In the genomic region with DNA sequence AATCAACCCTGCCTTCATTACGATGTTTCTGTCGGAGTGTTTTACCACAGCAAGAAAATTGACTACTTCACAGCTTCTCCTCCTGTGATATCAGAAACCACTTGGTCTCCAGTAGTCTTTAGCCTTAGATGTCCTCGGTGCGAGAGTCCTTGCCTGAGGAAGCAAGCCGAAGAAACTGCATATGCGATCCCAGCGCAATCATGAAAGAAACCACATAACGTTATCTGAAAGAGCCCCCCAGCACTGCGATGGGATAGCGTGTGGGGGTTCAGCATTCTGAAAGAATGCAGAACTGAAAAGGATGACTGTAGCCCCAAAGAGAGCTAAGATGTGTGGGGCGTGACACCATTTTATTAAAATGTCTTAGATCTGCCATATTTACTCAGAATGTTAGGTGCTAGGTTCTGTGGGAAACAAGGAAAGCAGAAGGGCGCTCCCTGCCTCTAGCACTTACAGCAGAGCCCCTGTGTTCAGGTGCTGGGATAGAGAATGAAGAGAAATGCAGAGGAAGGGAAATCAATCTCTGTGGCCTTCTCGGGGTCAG, we compare ENCODE assay signal across 36 mouse cellular contexts. TPM values are rescaled to one million over a fixed set of nuclear protein-coding genes. Genes with fewer than 3 reads are reported as not detected.
DNase-seq lines count a peak whose midpoint lies in the region; ATAC-seq and TF ChIP-seq lines count a peak whose summit lies in the region.
"Had no signal": no experiment of that assay in that cellular context is flagged by ENCODE, and none has a peak within 500 bp of the region (broad histone marks: within the 10 kb centered on the region; RNA-seq: fewer than 3 reads in every experiment).

No protein-coding gene starts in this region.

- H3K36me3 ChIP-seq in heart, embryonic 12.5 days = no peaks in the 10 kb centered on the region
- H3K36me3 ChIP-seq in hindbrain, embryonic 10.5 days = no peaks in the 10 kb centered on the region
- H3K36me3 ChIP-seq in hindbrain, embryonic 11.5 days (ENCODE audit: control insufficient read depth, insufficient read depth, low read length) = no peaks in the 10 kb centered on the region
- H3K36me3 ChIP-seq in kidney, postnatal 0 days (ENCODE audit: insufficient read depth, low read length) = no peaks in the 10 kb centered on the region
- H3K36me3 ChIP-seq: embryonic facial prominence, embryonic 12.5 days; forebrain, embryonic 12.5 days; heart, embryonic 10.5 days; hindbrain, embryonic 15.5 days; intestine, embryonic 15.5 days; limb, embryonic 13.5 days; liver, embryonic 12.5 days; midbrain, embryonic 12.5 days; neural tube, embryonic 15.5 days had no signal

- no peaks in the 10 kb centered on the region for H3K27me3 ChIP-seq in heart, embryonic 12.5 days (replicated peaks)
- no peaks in the 10 kb centered on the region for H3K27me3 ChIP-seq in hindbrain, embryonic 10.5 days (ENCODE audit: insufficient read depth, poor library complexity, severe bottlenecking)
- H3K27me3 ChIP-seq in hindbrain, embryonic 11.5 days (ENCODE audit: control insufficient read depth, insufficient read depth, low read length) = no peaks in the 10 kb centered on the region
- no peaks in the 10 kb centered on the region for H3K27me3 ChIP-seq in kidney, postnatal 0 days (ENCODE audit: insufficient read depth, low read length)
- H3K27me3 ChIP-seq: embryonic facial prominence, embryonic 12.5 days; forebrain, embryonic 12.5 days; hindbrain, embryonic 15.5 days; intestine, embryonic 15.5 days; limb, embryonic 13.5 days; liver, embryonic 12.5 days; midbrain, embryonic 12.5 days; neural tube, embryonic 15.5 days; Patski had no signal

- no peak overlapping the region for H3K4me3 ChIP-seq in heart, embryonic 12.5 days
- H3K4me3 ChIP-seq in hindbrain, embryonic 10.5 days = no peak overlapping the region
- H3K4me3 ChIP-seq in hindbrain, embryonic 11.5 days (ENCODE audit: low read depth, low read length) = no peak overlapping the region
- no peak overlapping the region for H3K4me3 ChIP-seq in kidney, postnatal 0 days (replicated peaks; ENCODE audit: low read depth, low read length)
- H3K4me3 ChIP-seq: embryonic facial prominence, embryonic 12.5 days; forebrain, embryonic 12.5 days; heart, embryonic 10.5 days; hindbrain, embryonic 15.5 days; intestine, embryonic 15.5 days; limb, embryonic 13.5 days; liver, embryonic 12.5 days; midbrain, embryonic 12.5 days; neural tube, embryonic 15.5 days had no signal

- no peak for TF ChIP-seq CTCF in kidney, postnatal 0 days (IDR thresholded peaks at IDR 0.05; ENCODE audit: low read depth)

- H3K4me1 ChIP-seq in heart, embryonic 12.5 days (replicated peaks) = peaks cover 16% of the 10 kb centered on the region
- H3K4me1 ChIP-seq in hindbrain, embryonic 10.5 days (replicated peaks) = peaks cover 32% of the 10 kb centered on the region
- no peaks in the 10 kb centered on the region for H3K4me1 ChIP-seq in hindbrain, embryonic 11.5 days (replicated peaks; ENCODE audit: control insufficient read depth, insufficient read depth, low read length)
- 0 out of 2 replicates have a peak, but pooled peaks cover 6% of the 10 kb centered on the region for H3K4me1 ChIP-seq in kidney, postnatal 0 days (replicated peaks; ENCODE audit: insufficient read depth, low read length)

- 80% methylated on average over 13 of the region's 13 CpGs for WGBS in heart, embryonic 12.5 days
- 89% methylated on average over 13 of the region's 13 CpGs for WGBS in hindbrain, embryonic 10.5 days
- WGBS in hindbrain, embryonic 11.5 days = 87% methylated on average over 13 of the region's 13 CpGs
- WGBS in kidney, postnatal 0 days = 69% methylated on average over 13 of the region's 13 CpGs

- intact Hi-C loops in heart, postnatal 14 days (cut with DNase I) = no loop called here

- ATAC-seq in heart, embryonic 12.5 days (ENCODE audit: insufficient number of reproducible peaks, low FRiP score) = no peak
- no peak for ATAC-seq in hindbrain, embryonic 11.5 days (ENCODE audit: low FRiP score)
- no peak for ATAC-seq in kidney, postnatal 0 days (replicated peaks; ENCODE audit: low FRiP score, low read depth)
- ATAC-seq: CD4-positive, CD25-positive, alpha-beta regulatory T cell, adult 4 months; Patski had no signal

- 0 out of 2 replicates have a peak overlapping the region, but pooled peaks have one; percentile 65 for H3K27ac ChIP-seq in heart, embryonic 12.5 days (ENCODE audit: poor library complexity, severe bottlenecking)
- peak overlapping the region; percentile 40; the same call in 1 of the 2 replicates for H3K27ac ChIP-seq in hindbrain, embryonic 10.5 days
- no peak overlapping the region for H3K27ac ChIP-seq in hindbrain, embryonic 11.5 days (ENCODE audit: low read depth, low read length)
- peak overlapping the region; percentile 11; the same call in 1 of the 2 replicates for H3K27ac ChIP-seq in kidney, postnatal 0 days
- H3K27ac ChIP-seq: embryonic facial prominence, embryonic 12.5 days; forebrain, embryonic 12.5 days; limb, embryonic 13.5 days; liver, embryonic 12.5 days; midbrain, embryonic 12.5 days; neural tube, embryonic 15.5 days had no signal

- H3K9me3 ChIP-seq in heart, embryonic 12.5 days (replicated peaks) = no peaks in the 10 kb centered on the region
- no peaks in the 10 kb centered on the region for H3K9me3 ChIP-seq in hindbrain, embryonic 10.5 days
- no peaks in the 10 kb centered on the region for H3K9me3 ChIP-seq in hindbrain, embryonic 11.5 days (ENCODE audit: control insufficient read depth, low read length)
- H3K9me3 ChIP-seq in kidney, postnatal 0 days (replicated peaks; ENCODE audit: low read length) = no peaks in the 10 kb centered on the region
- H3K9me3 ChIP-seq: embryonic facial prominence, embryonic 12.5 days; forebrain, embryonic 12.5 days; heart, embryonic 10.5 days; hindbrain, embryonic 15.5 days; intestine, embryonic 15.5 days; limb, embryonic 13.5 days; liver, embryonic 12.5 days; midbrain, embryonic 12.5 days; neural tube, embryonic 15.5 days had no signal

- DNase-seq in heart, postnatal 14 days = no peak
- no peak for DNase-seq in hindbrain, embryonic 10.5 days (ENCODE audit: low spot score)
- no peak for DNase-seq in hindbrain, embryonic 11.5 days (ENCODE audit: low spot score)
- DNase-seq in kidney, postnatal 0 days (ENCODE audit: low spot score) = no peak
- DNase-seq in kidney, adult 8-10 months = no peak
- DNase-seq in frontal cortex, postnatal 10 days (ENCODE audit: low spot score in 2 of 2) = no peak
- DNase-seq: cerebellum, adult 11 months; cerebellum, adult 9-11 months; gastrocnemius, postnatal 36 days; layer of hippocampus, adult 9-11 months; lung, adult 18-20 months; right cerebral cortex, adult 18-20 months; right cerebral cortex, postnatal 4 days; thymus, adult 2 months; thymus, postnatal 4 days had no signal

- no peak overlapping the region for H3K9ac ChIP-seq in heart, embryonic 12.5 days
- H3K9ac ChIP-seq in hindbrain, embryonic 11.5 days (ENCODE audit: low read depth, low read length) = no peak overlapping the region
- no peak overlapping the region for H3K9ac ChIP-seq in kidney, postnatal 0 days (ENCODE audit: low read depth, low read length)
- H3K9ac ChIP-seq: embryonic facial prominence, embryonic 12.5 days; forebrain, embryonic 12.5 days; hindbrain, embryonic 15.5 days; intestine, embryonic 15.5 days; limb, embryonic 13.5 days; liver, embryonic 12.5 days; midbrain, embryonic 12.5 days; neural tube, embryonic 15.5 days had no signal

- H3K4me2 ChIP-seq in heart, embryonic 12.5 days = no peak overlapping the region
- H3K4me2 ChIP-seq in hindbrain, embryonic 11.5 days (replicated peaks; ENCODE audit: low read depth, low read length) = no peak overlapping the region
- H3K4me2 ChIP-seq in kidney, postnatal 0 days (ENCODE audit: low read length) = no peak overlapping the region
- H3K4me2 ChIP-seq: embryonic facial prominence, embryonic 12.5 days; forebrain, embryonic 12.5 days; hindbrain, embryonic 15.5 days; intestine, embryonic 15.5 days; limb, embryonic 13.5 days; liver, embryonic 12.5 days; midbrain, embryonic 12.5 days; neural tube, embryonic 15.5 days had no signal

RNA-seq across cellular contexts. Expression of gene Ncf2, which starts 0.7 kb away (rescaled TPM):
- polyA plus RNA-seq in heart, embryonic 12.5 days (2016; fragmentation: Nextera tagmentation; extraction: Ambion mirVana) = 3.4 and 4.4 TPM in 2 replicates
- 1 to 10 TPM; 3.9 to 5.1 TPM for total RNA-seq in heart, postnatal 14 days (2021)
- 2.5 and 4.2 TPM in 2 replicates for polyA plus RNA-seq in hindbrain, embryonic 10.5 days (2016; fragmentation: Nextera tagmentation; extraction: Ambion mirVana)
- 3.4 and 5.0 TPM in 2 replicates for polyA plus RNA-seq in hindbrain, embryonic 11.5 days (2014; fragmentation: Nextera tagmentation; extraction: Ambion mirVana)
- polyA plus RNA-seq in kidney, postnatal 0 days (2015; fragmentation: Nextera tagmentation; extraction: Ambion mirVana) = 7.3 and 8.3 TPM in 2 replicates

RNA-seq across cellular contexts. Expression of gene Arpc5, which starts 34.4 kb away (rescaled TPM):
- 245 and 249 TPM in 2 replicates for polyA plus RNA-seq in heart, embryonic 12.5 days (2016; fragmentation: Nextera tagmentation; extraction: Ambion mirVana)
- total RNA-seq in heart, postnatal 14 days (2021) = 10 to 100 TPM; 53.0 to 57.9 TPM
- polyA plus RNA-seq in hindbrain, embryonic 10.5 days (2016; fragmentation: Nextera tagmentation; extraction: Ambion mirVana) = 231 and 256 TPM in 2 replicates
- 339 and 340 TPM in 2 replicates for polyA plus RNA-seq in hindbrain, embryonic 11.5 days (2014; fragmentation: Nextera tagmentation; extraction: Ambion mirVana)
- polyA plus RNA-seq in kidney, postnatal 0 days (2015; fragmentation: Nextera tagmentation; extraction: Ambion mirVana) = 294 and 307 TPM in 2 replicates

RNA-seq across cellular contexts. Expression of gene Rgl1, which starts 34.6 kb away (rescaled TPM):
- 66.1 and 73.5 TPM in 2 replicates for polyA plus RNA-seq in heart, embryonic 12.5 days (2016; fragmentation: Nextera tagmentation; extraction: Ambion mirVana)
- total RNA-seq in heart, postnatal 14 days (2021) = 10 to 100 TPM; 51.7 to 51.8 TPM
- 27.1 and 28.9 TPM in 2 replicates for polyA plus RNA-seq in hindbrain, embryonic 10.5 days (2016; fragmentation: Nextera tagmentation; extraction: Ambion mirVana)
- polyA plus RNA-seq in hindbrain, embryonic 11.5 days (2014; fragmentation: Nextera tagmentation; extraction: Ambion mirVana) = 26.6 and 27.5 TPM in 2 replicates
- polyA plus RNA-seq in kidney, postnatal 0 days (2015; fragmentation: Nextera tagmentation; extraction: Ambion mirVana) = 59.4 and 60.9 TPM in 2 replicates

RNA-seq across cellular contexts. Expression of gene Apobec4, which starts 50.4 kb away (rescaled TPM):
- polyA plus RNA-seq in heart, embryonic 12.5 days (2016; fragmentation: Nextera tagmentation; extraction: Ambion mirVana) = not detected in 2 replicates
- total RNA-seq in heart, postnatal 14 days (2021) = not detected
- polyA plus RNA-seq in hindbrain, embryonic 10.5 days (2016; fragmentation: Nextera tagmentation; extraction: Ambion mirVana) = not detected in 2 replicates
- not detected in 2 replicates for polyA plus RNA-seq in hindbrain, embryonic 11.5 days (2014; fragmentation: Nextera tagmentation; extraction: Ambion mirVana)
- not detected in 2 replicates for polyA plus RNA-seq in kidney, postnatal 0 days (2015; fragmentation: Nextera tagmentation; extraction: Ambion mirVana)
- total RNA-seq: adrenal gland, adult 18-20 months; adrenal gland, postnatal 36 days; gastrocnemius, adult 18-20 months; gastrocnemius, postnatal 36 days; left cerebral cortex, adult 18-20 months; left cerebral cortex, postnatal 25 days; megakaryocyte, adult 5-6 weeks had no signal
- polyA plus RNA-seq: CD4-positive, CD25-positive, alpha-beta regulatory T cell, adult 4 months; cortical plate, adult 2 months; embryonic facial prominence, embryonic 12.5 days; forebrain, embryonic 12.5 days; heart, embryonic 10.5 days; hindbrain, embryonic 15.5 days; intestine, embryonic 15.5 days; large intestine, adult 2 months; limb, embryonic 13.5 days; liver, embryonic 12.5 days; midbrain, embryonic 12.5 days; Patski; stomach, embryonic 16.5 days; thymus, adult 2 months had no signal
